ENCODE assay signal across 8 mouse cellular contexts in the genomic region with DNA sequence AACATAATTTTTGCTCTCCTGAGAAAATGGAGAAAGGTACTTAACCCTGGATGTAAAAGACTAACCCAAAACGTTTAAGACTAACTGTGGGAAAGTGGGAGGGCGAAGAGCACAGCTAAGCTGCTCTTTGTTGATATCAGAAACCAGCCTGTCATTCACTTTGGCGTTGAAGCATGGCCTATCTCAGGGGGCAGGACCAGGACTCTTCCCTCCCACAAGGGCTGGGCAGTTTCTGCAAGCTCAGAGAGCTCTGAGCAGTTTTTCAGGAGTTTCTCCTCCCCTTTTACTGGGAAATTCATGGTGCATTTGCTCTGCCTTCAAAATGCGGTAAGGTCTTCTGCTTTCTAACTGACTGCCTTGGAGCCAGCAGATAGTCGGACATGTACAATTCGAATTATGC.
DNase-seq lines count a peak whose midpoint lies in the region; ATAC-seq and TF ChIP-seq lines count a peak whose summit lies in the region.

No protein-coding gene starts in this region.

- TF ChIP-seq POLR2A in ES-Bruce4 (IDR thresholded peaks at IDR 0.05; ENCODE audit: insufficient read depth, low read length): no peak

- peak; percentile 84 for DNase-seq in R1 (ENCODE audit: low read depth, low spot score)
- DNase-seq in limb, embryonic 11.5 days (ENCODE audit: low spot score): peak; percentile 39
- DNase-seq in urinary bladder, postnatal 10 days (ENCODE audit: low spot score): no peak
- DNase-seq in frontal cortex, postnatal 14 days (ENCODE audit: low spot score in 2 of 2): no peak
- no peak for DNase-seq in cerebellum, adult 9-10 months

- no peak overlapping the region for H3K4me3 ChIP-seq in ES-Bruce4 (ENCODE audit: low read depth, low read length)
- H3K4me3 ChIP-seq in forebrain, embryonic 15.5 days: no peak overlapping the region
- H3K4me3 ChIP-seq in limb, embryonic 11.5 days (ENCODE audit: low read depth, low read length): peak overlapping the region; percentile 49; the same call in 1 of the 2 replicates
- H3K4me3 ChIP-seq in neural tube, embryonic 12.5 days: no peak overlapping the region

- no peak for TF ChIP-seq EP300 in ES-Bruce4 (IDR thresholded peaks at IDR 0.05; ENCODE audit: insufficient read depth, low read depth, low read length)

- no peak for TF ChIP-seq CTCF in ES-Bruce4 (IDR thresholded peaks at IDR 0.05; ENCODE audit: low read depth, low read length)

- no peaks in the 10 kb centered on the region for H3K4me1 ChIP-seq in ES-Bruce4 (ENCODE audit: control insufficient read depth, insufficient read depth, low read length)
- H3K4me1 ChIP-seq in forebrain, embryonic 15.5 days: peaks cover 15% of the 10 kb centered on the region
- no peaks in the 10 kb centered on the region for H3K4me1 ChIP-seq in limb, embryonic 11.5 days (ENCODE audit: control insufficient read depth, insufficient read depth, low read length)
- peaks cover 7% of the 10 kb centered on the region; the same call in 1 of the 2 replicates for H3K4me1 ChIP-seq in neural tube, embryonic 12.5 days

- no peak overlapping the region for H3K27ac ChIP-seq in ES-Bruce4 (ENCODE audit: insufficient read depth, low read length)
- H3K27ac ChIP-seq in forebrain, embryonic 15.5 days (replicated peaks): peak overlapping the region; percentile 41; the same call in 1 of the 2 replicates
- no peak overlapping the region for H3K27ac ChIP-seq in limb, embryonic 11.5 days (replicated peaks; ENCODE audit: low read depth, low read length)
- no peak overlapping the region for H3K27ac ChIP-seq in neural tube, embryonic 12.5 days

- ATAC-seq in forebrain, embryonic 15.5 days (replicated peaks): peak; percentile 33; the same call in 1 of the 2 replicates
- no peak for ATAC-seq in limb, embryonic 11.5 days (ENCODE audit: insufficient number of reproducible peaks, low FRiP score, low TSS enrichment, low read depth)
- peak; percentile 51; the same call in 1 of the 2 replicates for ATAC-seq in neural tube, embryonic 12.5 days (ENCODE audit: low FRiP score, low read depth)

- WGBS in forebrain, embryonic 15.5 days: 6% methylated on average over 6 of the region's 6 CpGs
- 19% methylated on average over 6 of the region's 6 CpGs for WGBS in limb, embryonic 11.5 days
- WGBS in neural tube, embryonic 12.5 days: 13% methylated on average over 6 of the region's 6 CpGs

- H3K9ac ChIP-seq in ES-Bruce4 (ENCODE audit: low read depth, poor library complexity, severe bottlenecking): 0 out of 2 replicates have a peak overlapping the region, but pooled peaks have one; percentile 64
- no peak overlapping the region for H3K9ac ChIP-seq in forebrain, embryonic 15.5 days (replicated peaks)
- H3K9ac ChIP-seq in limb, embryonic 11.5 days (ENCODE audit: low read length): no peak overlapping the region
- no peak overlapping the region for H3K9ac ChIP-seq in neural tube, embryonic 12.5 days

- no peak overlapping the region; the same call in 1 of the 2 replicates for H3K4me2 ChIP-seq in forebrain, embryonic 15.5 days (replicated peaks)
- no peak overlapping the region for H3K4me2 ChIP-seq in limb, embryonic 11.5 days (ENCODE audit: low read depth, severe bottlenecking)
- H3K4me2 ChIP-seq in neural tube, embryonic 12.5 days (replicated peaks): peak overlapping the region; percentile 56

- no peaks in the 10 kb centered on the region for H3K9me3 ChIP-seq in ES-Bruce4 (replicated peaks; ENCODE audit: control insufficient read depth, insufficient read depth, low read length, poor library complexity, severe bottlenecking)
- no peaks in the 10 kb centered on the region for H3K9me3 ChIP-seq in forebrain, embryonic 15.5 days
- no peaks in the 10 kb centered on the region for H3K9me3 ChIP-seq in limb, embryonic 11.5 days (ENCODE audit: control insufficient read depth, low read length)
- H3K9me3 ChIP-seq in neural tube, embryonic 12.5 days: no peaks in the 10 kb centered on the region

- H3K36me3 ChIP-seq in ES-Bruce4 (ENCODE audit: control insufficient read depth, insufficient read depth, low read length, poor library complexity, severe bottlenecking): no peaks in the 10 kb centered on the region
- no peaks in the 10 kb centered on the region for H3K36me3 ChIP-seq in forebrain, embryonic 15.5 days
- no peaks in the 10 kb centered on the region for H3K36me3 ChIP-seq in limb, embryonic 11.5 days (ENCODE audit: control insufficient read depth, insufficient read depth, low read length)
- no peaks in the 10 kb centered on the region for H3K36me3 ChIP-seq in neural tube, embryonic 12.5 days

- H3K27me3 ChIP-seq in ES-Bruce4 (ENCODE audit: control insufficient read depth, insufficient read depth, low read length, poor library complexity, severe bottlenecking): no peaks in the 10 kb centered on the region
- H3K27me3 ChIP-seq in forebrain, embryonic 15.5 days: no peaks in the 10 kb centered on the region
- no peaks in the 10 kb centered on the region for H3K27me3 ChIP-seq in limb, embryonic 11.5 days (ENCODE audit: control insufficient read depth, insufficient read depth, low read length)
- H3K27me3 ChIP-seq in neural tube, embryonic 12.5 days (replicated peaks): no peaks in the 10 kb centered on the region

Comparison
In these comparisons a context has a peak if more than half of its experiments do, and no peak if none do; other contexts are left out.
1. DNase-seq: peak in R1 (single experiment) and limb, embryonic 11.5 days (single experiment); none in urinary bladder, postnatal 10 days (single experiment), frontal cortex, postnatal 14 days (0 of 2) and cerebellum, adult 9-10 months (single experiment).